Comparison of ENCODE assay signal across 8 mouse cellular contexts in the genomic region with DNA sequence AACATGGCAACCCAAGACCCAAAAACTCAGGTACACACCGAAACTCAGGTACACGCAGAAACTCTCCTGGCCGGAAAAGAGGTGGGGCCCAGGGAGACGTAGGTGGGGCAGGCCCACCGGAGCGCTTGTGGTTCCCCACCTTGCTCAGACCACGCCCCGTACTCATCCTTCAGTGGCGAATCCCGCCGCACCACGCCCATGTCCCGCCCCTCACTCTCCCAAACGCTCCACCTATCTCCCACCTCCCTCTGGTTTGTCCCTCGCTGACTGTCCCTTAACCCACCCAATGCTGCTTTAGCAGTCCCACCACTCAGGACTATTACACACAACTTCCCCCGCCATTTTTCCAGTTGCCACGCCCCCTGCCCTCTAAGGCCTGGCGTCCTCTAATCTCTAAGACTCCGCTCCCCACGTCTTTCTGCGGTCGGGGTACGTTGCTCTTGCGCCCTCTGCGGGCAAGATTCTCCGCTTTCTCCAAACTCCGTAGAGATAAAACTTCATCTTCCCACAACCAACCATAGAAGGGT. TPM values are rescaled to one million over a fixed set of nuclear protein-coding genes. Genes with fewer than 3 reads are reported as not detected.
A peak's percentile ranks its signal among the peaks of the same experiment; 100 is the strongest.
DNase-seq lines count a peak whose midpoint lies in the region; ATAC-seq and TF ChIP-seq lines count a peak whose summit lies in the region.

No protein-coding gene starts in this region.

- intact Hi-C loops in left cerebral cortex, adult 2 months (cut with DNase I): loop anchor here (1.0 kb wide), 1 partner anchor 25 kb away; no protein-coding TSS in a partner anchor

- 0 out of 2 replicates have a peak overlapping the region, but pooled peaks have one; percentile 22 for H3K9ac ChIP-seq in hindbrain, embryonic 14.5 days

- H3K4me2 ChIP-seq in hindbrain, embryonic 14.5 days (replicated peaks): peak overlapping the region; percentile 74

- peak overlapping the region; percentile 47 for H3K4me3 ChIP-seq in hindbrain, embryonic 14.5 days (replicated peaks; ENCODE audit: low read length)
- peak overlapping the region; percentile 43 for H3K4me3 ChIP-seq in left cerebral cortex, adult 2 months
- H3K4me3 ChIP-seq in megakaryocyte, embryonic 14.5 days (replicated peaks): peak overlapping the region; percentile 92

- peak; percentile 75 for ATAC-seq in hindbrain, embryonic 14.5 days (ENCODE audit: low FRiP score)

- TF ChIP-seq CTCF in left cerebral cortex, adult 2 months (IDR thresholded peaks at IDR 0.05): peak; percentile 69

- no peaks in the 10 kb centered on the region for H3K9me3 ChIP-seq in hindbrain, embryonic 14.5 days (ENCODE audit: control insufficient read depth, low read length)
- peaks cover 26% of the 10 kb centered on the region for H3K9me3 ChIP-seq in megakaryocyte, embryonic 14.5 days

- peaks cover 35% of the 10 kb centered on the region for H3K27me3 ChIP-seq in hindbrain, embryonic 14.5 days (ENCODE audit: control insufficient read depth, insufficient read depth, low read length)
- peaks cover 88% of the 10 kb centered on the region for H3K27me3 ChIP-seq in megakaryocyte, embryonic 14.5 days (replicated peaks)

- WGBS in hindbrain, embryonic 14.5 days: under 1% methylated on average over 23 of the region's 27 CpGs

- peak; percentile 93 for DNase-seq in Muller cell, postnatal 12 days (ENCODE audit: inconsistent ontology term)
- DNase-seq in cerebellum, adult 9-11 months: peak; percentile 33
- peak; percentile 68 to 78 for DNase-seq in frontal cortex, postnatal 36 days (ENCODE audit: low spot score in 2 of 2)
- peak; percentile 78 for DNase-seq in hindbrain, embryonic 14.5 days (ENCODE audit: low spot score)
- peak; percentile 55 to 71 for DNase-seq in left cerebral cortex, adult 2 months (ENCODE audit: extremely low spot score in 1 of 2, low spot score in 2 of 2)
- DNase-seq in right cerebral cortex, adult 2 months (ENCODE audit: low spot score in 2 of 2): peak; percentile 74 to 78
- peak; percentile 91 for DNase-seq in urinary bladder, postnatal 14 days (ENCODE audit: low spot score)

- H3K27ac ChIP-seq in hindbrain, embryonic 14.5 days: peak overlapping the region; percentile 62; the same call in 1 of the 2 replicates
- peak overlapping the region; percentile 17; the same call in 1 of the 2 replicates for H3K27ac ChIP-seq in left cerebral cortex, adult 2 months

- H3K36me3 ChIP-seq in hindbrain, embryonic 14.5 days (replicated peaks; ENCODE audit: control insufficient read depth, insufficient read depth): no peaks in the 10 kb centered on the region
- peaks cover 2% of the 10 kb centered on the region for H3K36me3 ChIP-seq in megakaryocyte, embryonic 14.5 days (replicated peaks; ENCODE audit: low read length)

- peaks cover 17% of the 10 kb centered on the region; the same call in 1 of the 2 replicates for H3K4me1 ChIP-seq in hindbrain, embryonic 14.5 days (replicated peaks; ENCODE audit: control insufficient read depth, insufficient read depth, low read length)
- H3K4me1 ChIP-seq in megakaryocyte, embryonic 14.5 days: peaks cover 30% of the 10 kb centered on the region

RNA-seq across cellular contexts. Expression of a gene that starts 0.6 kb away (rescaled TPM):
- polyA plus RNA-seq in hindbrain, embryonic 14.5 days (2014; fragmentation: Nextera tagmentation; extraction: Ambion mirVana): 15.5 and 19.5 TPM in 2 replicates
- 100 to 1,000 TPM; 134 to 142 TPM for total RNA-seq in left cerebral cortex, adult 2 months (2021)
- 1.3 TPM in 2 replicates for polyA plus RNA-seq in megakaryocyte, embryonic 14.5 days (2012; ENCODE audit: insufficient read depth, low replicate concordance)

RNA-seq across cellular contexts. Expression of a gene that starts 41.9 kb away (rescaled TPM):
- polyA plus RNA-seq in hindbrain, embryonic 14.5 days (2014; fragmentation: Nextera tagmentation; extraction: Ambion mirVana): 2.6 and 3.5 TPM in 2 replicates
- total RNA-seq in left cerebral cortex, adult 2 months (2021): 1 to 10 TPM; 2.3 to 4.0 TPM
- polyA plus RNA-seq in megakaryocyte, embryonic 14.5 days (2012; ENCODE audit: insufficient read depth, low replicate concordance): 7.0 and 20.0 TPM in 2 replicates

Comparison
In these comparisons a context has a peak if more than half of its experiments do, and no peak if none do; other contexts are left out.
1. Peak in every context shown above with its lines: DNase-seq, ATAC-seq, H3K4me3 ChIP-seq and H3K27ac ChIP-seq.
2. DNase-seq: peak in every context shown above with its lines; median percentile 93 in Muller cell, postnatal 12 days; 91 in urinary bladder, postnatal 14 days; 78 in hindbrain, embryonic 14.5 days; 76 in right cerebral cortex, adult 2 months; 73 in frontal cortex, postnatal 36 days; 63 in left cerebral cortex, adult 2 months; 33 in cerebellum, adult 9-11 months.